Mouse (Mus musculus) olfactory bulb, adult 2 months (tissue): Measurements from ENCODE around the gene Lrrc1. TPM values are rescaled to one million over a fixed set of nuclear protein-coding genes. Genes with fewer than 3 reads are reported as not detected.

ENCODE experiments used
- H3K27ac ChIP-seq: fragments of 200-500 bp; 2 replicates; pipeline ENCODE4 v1.5.1; 2012; ENCODE audit warnings: low read depth, low read length; ENCODE audit not compliant: insufficient read depth
- H3K4me1 ChIP-seq: fragments of 200-500 bp; 2 replicates; pipeline ENCODE4 v1.6.1; 2012; ENCODE audit warnings: low read length; ENCODE audit not compliant: control insufficient read depth, insufficient read depth
- H3K4me3 ChIP-seq: fragments of 200-500 bp; 2 replicates; pipeline ENCODE4 v1.5.1; 2012; ENCODE audit warnings: mild to moderate bottlenecking, low read depth, low read length, moderate library complexity; ENCODE audit not compliant: insufficient read depth
- CTCF ChIP-seq: fragments of 200-500 bp; IDR thresholded peaks from 2 replicates; pipeline ENCODE4 v1.5.1; 2012; ENCODE audit warnings: low read depth, mild to moderate bottlenecking, low read length, moderate library complexity; ENCODE audit not compliant: insufficient read depth
- POLR2A ChIP-seq: fragments of 200-500 bp; IDR thresholded peaks from 2 replicates; pipeline ENCODE4 v1.6.1; 2012; ENCODE audit warnings: mild to moderate bottlenecking, low read depth, low read length, moderate library complexity; ENCODE audit not compliant: insufficient read depth
- WGBS: fragments of 180-500 bp; shearing (Covaris S2); methylation state at CpG from one replicate; pipeline ENCODE4 v1.1.7; 2018; 5-methylcytosine and 5-hydroxymethylcytosine counted together
- polyA plus RNA-seq: library from polyadenylated mRNA; stranded (reverse); fragments of >200 nt; gene quantifications from 2 replicates; pipeline ENCODE4 v1.2.4, GENCODE M21; 2012; ENCODE audit warnings: low replicate concordance; ENCODE audit not compliant: missing spikeins, insufficient read depth, insufficient read length

Gene Lrrc1
- polyA plus RNA-seq, 1 experiment: not detected

DNA sequence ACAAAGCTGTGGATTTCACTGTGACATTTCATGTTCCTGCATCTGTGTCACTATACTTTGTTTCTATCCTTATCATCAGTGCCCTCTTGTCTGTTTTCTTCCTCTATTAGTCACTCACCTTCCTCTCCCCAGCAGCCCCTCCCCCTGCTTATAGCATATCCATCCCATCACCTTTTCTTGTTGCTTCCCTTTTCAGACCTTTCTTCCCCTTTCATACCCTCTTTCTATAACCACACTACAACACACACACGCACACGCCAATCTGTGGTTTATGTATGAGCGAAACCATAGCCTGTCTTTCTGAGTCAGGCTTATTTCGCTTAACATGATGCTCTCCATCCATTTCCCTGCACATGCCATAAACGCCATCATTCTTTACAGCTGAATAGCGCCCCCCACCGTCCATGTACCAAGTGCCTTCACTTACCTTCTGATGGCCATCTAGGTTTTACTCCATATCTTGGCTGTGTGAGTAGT, 6.4 kb upstream of the Lrrc1 start:
- WGBS: 73% methylated on average over 7 of the region's 7 CpGs
- Histone ChIP-seq H3K27ac (no peak overlapping the region), H3K4me3 (no peak overlapping the region), H3K4me1 (no peaks in the 10 kb centered on the region)
- TF ChIP-seq POLR2A: no peak
- TF ChIP-seq CTCF: no peak

DNA sequence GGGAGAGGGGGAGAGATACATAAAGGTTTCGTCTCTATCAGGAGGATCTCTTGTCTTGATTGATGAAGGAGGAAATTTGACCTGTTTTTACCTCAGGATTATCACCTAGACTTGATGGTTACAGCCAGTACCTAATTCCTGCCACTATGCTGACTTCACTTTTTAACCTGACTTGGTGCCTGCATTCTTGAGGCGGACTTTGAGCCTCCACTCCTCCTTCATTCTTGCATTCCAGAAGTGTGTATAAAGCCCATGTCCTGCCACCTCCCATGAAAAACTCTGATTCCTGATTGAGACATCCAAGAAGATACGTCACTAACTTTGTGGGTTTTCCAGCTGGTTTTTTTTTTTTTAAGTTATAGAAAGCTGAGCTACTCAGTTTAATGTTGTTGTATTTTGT, 1.3 kb upstream of the Lrrc1 start:
- Histone ChIP-seq H3K4me3 (no peak overlapping the region), H3K27ac (no peak overlapping the region), H3K4me1 (peaks cover 12% of the 10 kb centered on the region)
- 86% methylated on average over 3 of the region's 3 CpGs for WGBS
- TF ChIP-seq POLR2A: no peak
- TF ChIP-seq CTCF: no peak

DNA sequence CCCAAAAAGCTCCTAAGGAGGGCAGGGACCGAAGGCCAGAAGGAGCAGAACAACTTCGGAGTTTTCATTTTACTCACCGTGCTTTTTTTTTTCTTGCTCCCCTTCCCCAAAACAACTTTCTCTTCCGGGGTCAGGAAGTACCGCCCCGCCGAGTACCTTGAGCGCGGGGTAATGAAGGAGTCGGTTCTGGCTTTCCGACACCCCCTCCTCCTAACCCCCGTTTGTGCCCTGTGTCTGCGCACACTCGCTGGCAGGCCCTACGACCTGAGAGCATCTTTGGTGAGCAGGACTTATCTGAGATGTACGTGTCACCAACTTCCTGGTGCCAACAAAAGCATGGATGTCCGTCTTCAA, 375 bp upstream of the Lrrc1 start:
- H3K27ac ChIP-seq: no peak overlapping the region; the same call in 1 of the 2 replicates
- peak overlapping the region; percentile 88 for H3K4me3 ChIP-seq
- under 1% methylated on average over 17 of the region's 17 CpGs for WGBS
- H3K4me1 ChIP-seq: peaks cover 12% of the 10 kb centered on the region
- TF ChIP-seq CTCF (no peak), POLR2A (no peak; the same call in 1 of the 2 replicates)

DNA sequence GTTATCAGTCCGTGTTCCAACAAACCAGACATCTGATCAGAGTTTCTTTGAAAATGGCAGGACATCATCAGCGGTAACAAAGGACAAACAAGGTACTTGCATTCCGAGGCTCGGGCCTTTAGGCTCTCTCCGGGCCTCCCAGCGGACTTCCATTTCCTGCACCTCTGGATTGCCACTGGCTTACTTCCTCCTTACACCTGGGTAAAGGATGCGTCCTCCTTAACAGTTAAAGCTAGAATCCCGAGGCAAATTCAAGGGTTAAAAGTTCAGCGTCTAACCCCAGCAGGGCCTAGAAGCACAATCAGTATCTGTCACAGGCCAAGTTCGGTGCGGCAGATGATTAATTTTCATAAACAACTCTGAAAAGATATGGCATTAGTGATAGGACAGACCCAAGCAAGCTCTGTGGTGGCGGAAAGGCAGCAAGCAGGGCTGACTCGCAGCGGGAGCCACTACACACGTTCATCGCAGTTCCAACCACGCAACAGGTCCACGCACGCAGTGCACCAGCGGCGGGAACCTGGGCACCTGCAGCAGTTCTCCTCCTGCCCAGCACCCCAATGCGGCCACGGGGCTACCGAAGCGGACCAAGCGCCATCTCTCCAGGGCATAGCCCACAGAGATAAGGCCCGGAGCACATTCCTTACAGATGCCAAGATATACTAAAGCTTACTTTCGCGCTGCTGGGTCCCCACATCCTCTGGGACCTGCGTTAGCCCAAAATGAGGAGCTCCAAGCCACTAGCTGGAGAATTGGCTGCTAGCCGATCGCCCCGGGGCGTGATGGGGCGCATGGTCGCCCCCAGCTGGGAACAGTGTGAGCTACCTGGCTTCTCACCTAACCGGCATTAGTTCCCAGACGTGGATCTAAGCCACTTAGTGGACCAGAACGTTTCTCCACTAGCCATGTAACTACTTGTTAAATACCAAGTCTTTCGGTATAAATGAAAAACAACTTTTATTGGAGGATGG, 1.0 kb downstream of the Lrrc1 start:
- H3K27ac ChIP-seq: no peak overlapping the region
- H3K4me3 ChIP-seq: peak overlapping the region; percentile 88
- no peak for TF ChIP-seq CTCF
- TF ChIP-seq POLR2A: no peak
- WGBS: 7% methylated on average over 40 of the region's 40 CpGs
- H3K4me1 ChIP-seq: peaks cover 12% of the 10 kb centered on the region

DNA sequence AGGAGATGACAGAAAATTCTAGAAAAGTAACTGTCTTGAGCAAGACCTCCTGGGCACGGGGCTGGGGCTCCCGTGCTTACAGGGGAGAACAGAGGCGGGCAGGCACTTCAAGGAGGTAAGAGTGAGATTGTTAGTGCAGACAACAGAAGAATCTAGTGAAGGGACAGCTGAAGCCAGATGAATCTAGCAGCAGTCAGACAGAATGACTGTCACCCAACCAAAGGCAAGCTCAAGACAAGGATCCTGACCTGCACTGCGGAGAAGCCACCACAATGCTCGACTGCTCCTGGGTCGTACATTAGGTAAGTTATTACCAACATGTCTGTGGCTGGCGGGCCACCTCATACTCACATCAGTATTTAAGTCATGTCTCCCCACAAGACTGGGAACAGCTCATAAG, 3.1 kb downstream of the Lrrc1 start:
- WGBS: 95% methylated on average over 7 of the region's 7 CpGs
- Histone ChIP-seq H3K4me1 (peaks cover 15% of the 10 kb centered on the region), H3K4me3 (no peak overlapping the region), H3K27ac (no peak overlapping the region)
- TF ChIP-seq CTCF (no peak), POLR2A (no peak)

DNA sequence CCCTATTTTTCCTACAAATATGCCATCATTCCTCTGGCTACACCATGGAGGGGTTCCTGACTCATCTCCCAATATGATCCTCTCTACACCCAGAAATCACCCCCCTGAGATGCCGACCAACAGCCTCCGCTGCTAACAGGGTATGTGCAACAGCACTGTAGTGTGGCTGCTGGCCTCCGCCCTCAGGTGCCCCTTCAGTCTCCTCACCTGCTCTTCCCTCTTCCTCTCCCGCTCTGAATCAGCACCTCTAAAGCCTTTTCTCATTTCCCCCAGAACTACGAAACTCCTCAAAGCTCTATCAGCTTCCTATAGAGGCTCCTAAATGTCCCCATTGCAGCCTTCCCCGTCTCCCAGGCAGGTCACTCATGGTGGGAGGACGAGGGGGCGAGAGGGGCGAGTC, 5.4 kb downstream of the Lrrc1 start:
- TF ChIP-seq CTCF (no peak), POLR2A (no peak)
- 94% methylated on average over 9 of the region's 9 CpGs for WGBS
- H3K27ac ChIP-seq: no peak overlapping the region
- no peak overlapping the region for H3K4me3 ChIP-seq
- H3K4me1 ChIP-seq: peaks cover 16% of the 10 kb centered on the region

DNA sequence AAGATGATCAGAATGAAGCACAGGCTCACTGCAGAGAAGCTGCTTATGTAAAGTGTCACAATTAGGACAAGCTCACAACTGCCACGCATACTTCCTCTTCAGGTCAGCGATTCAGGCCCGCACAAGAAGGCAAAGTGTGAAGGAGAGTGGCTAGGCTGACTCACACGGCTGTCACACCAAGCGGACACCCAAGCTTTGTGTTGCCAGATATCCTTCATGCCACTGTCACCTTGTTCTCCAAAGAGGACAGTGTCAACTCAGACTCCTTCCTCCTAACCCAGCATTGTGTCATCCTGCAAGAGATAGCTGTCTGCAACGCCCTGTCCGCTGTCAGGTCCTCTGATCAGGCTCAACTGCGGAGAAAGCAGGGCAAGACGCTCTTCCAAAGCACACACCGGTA, 7.3 kb downstream of the Lrrc1 start:
- TF ChIP-seq POLR2A (no peak), CTCF (no peak)
- Histone ChIP-seq H3K4me3 (no peak overlapping the region), H3K27ac (no peak overlapping the region), H3K4me1 (peaks cover 14% of the 10 kb centered on the region)
- 93% methylated on average over 10 of the region's 10 CpGs for WGBS

DNA sequence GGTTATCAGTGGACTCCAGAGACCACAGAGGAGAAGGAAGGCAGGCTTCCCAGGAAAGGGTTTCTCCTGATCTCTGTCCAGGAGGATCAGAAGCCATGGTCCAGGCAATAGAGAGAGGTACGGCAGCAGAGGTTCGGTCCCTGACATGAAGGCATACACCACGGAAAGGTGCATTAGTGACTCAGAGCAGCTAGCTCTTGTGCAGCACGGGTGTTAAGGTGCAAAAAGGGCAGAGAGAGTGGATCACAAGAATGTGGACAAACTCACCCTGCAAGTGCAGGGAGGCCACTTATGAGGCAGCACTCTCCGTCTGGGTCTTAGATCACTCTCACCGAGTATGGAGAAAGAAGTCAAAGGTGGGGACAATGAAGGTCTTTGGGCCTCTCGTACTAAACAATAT, 7.8 kb downstream of the Lrrc1 start:
- WGBS: 85% methylated on average over 7 of the region's 7 CpGs

DNA sequence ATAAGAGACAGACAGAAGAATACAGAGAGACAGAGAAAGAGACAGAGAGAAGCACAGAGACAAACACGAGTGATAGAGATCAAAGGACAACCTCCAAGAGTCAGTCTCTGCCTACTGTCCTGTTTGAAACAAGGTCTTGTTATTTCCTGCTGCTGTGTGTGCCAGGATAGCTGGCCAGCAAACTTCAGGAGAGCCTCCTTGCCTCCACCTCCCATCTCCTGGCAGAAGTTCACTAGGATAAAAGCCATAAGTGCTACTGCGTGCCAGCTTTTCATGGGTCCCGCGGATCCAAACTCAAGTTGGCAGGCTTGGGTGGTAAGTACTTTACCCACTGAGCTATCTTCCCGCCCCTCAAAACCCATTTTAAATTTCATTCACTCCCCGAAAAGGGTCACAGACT, 8.4 kb downstream of the Lrrc1 start:
- Histone ChIP-seq H3K4me1 (peaks cover 12% of the 10 kb centered on the region), H3K27ac (no peak overlapping the region), H3K4me3 (no peak overlapping the region)
- 67% methylated on average over 6 of the region's 6 CpGs for WGBS
- TF ChIP-seq POLR2A (no peak), CTCF (no peak)

More for the DNA sequence above, 7.8 kb downstream of the Lrrc1 start:
- no peak overlapping the region for H3K4me3 ChIP-seq
- TF ChIP-seq CTCF (no peak), POLR2A (no peak)
- no peak overlapping the region for H3K27ac ChIP-seq
- peaks cover 12% of the 10 kb centered on the region for H3K4me1 ChIP-seq
